Mouse (Mus musculus): ENCODE measurements around the gene Tmem106a. TPM values are rescaled to one million over a fixed set of nuclear protein-coding genes. Genes with fewer than 3 reads are reported as not detected.
"Not testable (repeated sequence)": the region's sequence is repeated elsewhere in the genome, so short reads cannot be mapped to it uniquely, and the experiment has no call there.

Gene Tmem106a
- polyA plus RNA-seq, 1 experiment from 2014 or later: 2.8 TPM

DNA sequence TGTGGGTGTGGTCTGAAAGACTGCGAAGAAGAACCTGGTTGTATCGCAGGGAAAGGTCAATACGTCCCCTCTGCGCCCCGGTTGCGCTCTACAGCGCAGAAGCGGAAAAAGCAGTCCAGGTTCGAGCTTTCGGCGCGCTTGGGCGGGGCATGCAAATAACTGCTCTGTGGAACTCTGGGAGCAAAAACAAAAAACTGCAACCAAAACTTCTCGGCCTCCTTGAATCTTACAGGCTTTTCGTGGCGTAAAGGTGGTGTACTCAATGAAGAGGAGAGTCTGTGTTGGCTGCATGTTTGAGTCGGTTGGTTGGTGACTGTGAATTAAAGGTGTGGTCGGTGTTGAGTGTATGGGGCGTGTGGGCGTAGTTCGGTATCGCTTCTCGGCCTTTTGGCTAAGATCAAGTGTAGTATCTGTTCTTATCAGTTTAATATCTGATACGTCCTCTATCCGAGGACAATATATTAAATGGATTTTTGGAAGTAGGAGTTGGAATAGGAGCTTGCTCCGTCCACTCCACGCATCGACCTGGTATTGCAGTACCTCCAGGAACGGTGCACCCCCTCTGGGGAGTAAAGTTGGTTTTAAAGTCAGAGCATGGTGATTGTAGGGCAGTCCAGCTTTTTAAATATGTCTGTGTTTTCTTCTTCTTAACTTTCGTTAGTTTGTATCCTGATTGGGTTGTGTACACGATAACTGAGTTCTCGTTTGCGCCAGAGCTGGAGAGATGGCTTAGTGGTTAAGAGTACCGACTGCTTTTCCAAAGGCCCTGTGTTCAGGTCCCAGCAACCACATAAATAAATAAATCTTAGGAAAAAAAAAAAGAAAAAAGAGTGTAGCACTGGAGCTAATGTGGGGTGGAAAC, 45.2 kb downstream of the Tmem106a start, which contains the start of gene Rdm1:
Gene Rdm1 (plus strand): TSS at position 201 of the 862 bp plus-strand sequence.
- H3K9ac ChIP-seq: peak within 1 kb of the TSS; percentile 59
- no peaks in the 10 kb centered on the region for H3K27me3 ChIP-seq (replicated peaks)
- ATAC-seq (ENCODE audit: low FRiP score, low read depth): peak; percentile 73
- no peaks in the 10 kb centered on the region for H3K9me3 ChIP-seq
- peak within 1 kb of the TSS; percentile 51 for H3K4me3 ChIP-seq
- H3K27ac ChIP-seq: peak within 1 kb of the TSS; percentile 87
- peak within 1 kb of the TSS; percentile 73 for H3K4me2 ChIP-seq (replicated peaks)
- H3K4me1 ChIP-seq: no peaks in the 10 kb centered on the region; the same call in 1 of the 2 replicates
- H3K36me3 ChIP-seq: no peaks in the 10 kb centered on the region
- WGBS: under 1% methylated on average over 34 of the region's 34 CpGs

DNA sequence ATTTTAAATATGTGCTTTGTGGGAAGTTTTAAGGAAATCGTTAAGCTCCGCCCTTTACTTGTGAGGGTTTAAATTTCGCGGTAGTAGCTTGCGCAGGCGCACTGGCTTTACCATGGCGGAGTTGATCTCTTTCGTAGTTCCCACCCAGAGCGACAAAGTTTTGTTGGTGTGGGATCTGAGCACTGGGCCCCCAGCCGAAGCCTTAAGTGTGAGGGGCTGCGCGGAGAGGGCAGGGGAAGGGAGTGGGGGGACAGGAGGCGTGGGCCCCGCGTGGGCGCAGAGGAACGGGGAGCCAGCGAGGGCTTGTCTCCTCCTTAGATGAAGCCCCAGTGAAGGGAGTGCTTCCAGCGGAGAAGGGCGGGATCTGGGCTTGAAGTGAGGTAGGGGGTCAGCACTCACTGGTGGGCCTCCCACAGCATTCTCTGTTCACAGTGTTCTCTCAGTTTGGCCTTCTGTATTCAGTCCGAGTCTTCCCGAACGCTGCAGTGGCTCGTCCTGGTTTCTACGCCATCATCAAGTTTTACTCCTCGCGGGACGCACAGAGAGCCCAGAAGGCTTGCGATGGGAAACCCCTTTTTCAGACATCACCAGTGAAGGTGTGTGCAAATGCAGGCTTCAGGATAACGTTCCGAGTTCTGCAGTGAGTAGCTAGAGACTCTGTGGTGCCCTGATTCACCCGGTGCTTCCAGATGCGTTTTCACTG, 46.0 kb downstream of the Tmem106a start:
- H3K27ac ChIP-seq: peak overlapping the region; percentile 71
- H3K4me1 ChIP-seq: no peaks in the 10 kb centered on the region; the same call in 1 of the 2 replicates
- H3K27me3 ChIP-seq (replicated peaks): no peaks in the 10 kb centered on the region
- ATAC-seq (ENCODE audit: low FRiP score, low read depth): peak; percentile 51
- H3K4me2 ChIP-seq (replicated peaks): peak overlapping the region; percentile 73
- peak overlapping the region; percentile 59 for H3K9ac ChIP-seq
- H3K4me3 ChIP-seq: peak overlapping the region; percentile 51
- H3K9me3 ChIP-seq: no peaks in the 10 kb centered on the region
- WGBS: under 1% methylated on average over 33 of the region's 33 CpGs
- H3K36me3 ChIP-seq: no peaks in the 10 kb centered on the region

DNA sequence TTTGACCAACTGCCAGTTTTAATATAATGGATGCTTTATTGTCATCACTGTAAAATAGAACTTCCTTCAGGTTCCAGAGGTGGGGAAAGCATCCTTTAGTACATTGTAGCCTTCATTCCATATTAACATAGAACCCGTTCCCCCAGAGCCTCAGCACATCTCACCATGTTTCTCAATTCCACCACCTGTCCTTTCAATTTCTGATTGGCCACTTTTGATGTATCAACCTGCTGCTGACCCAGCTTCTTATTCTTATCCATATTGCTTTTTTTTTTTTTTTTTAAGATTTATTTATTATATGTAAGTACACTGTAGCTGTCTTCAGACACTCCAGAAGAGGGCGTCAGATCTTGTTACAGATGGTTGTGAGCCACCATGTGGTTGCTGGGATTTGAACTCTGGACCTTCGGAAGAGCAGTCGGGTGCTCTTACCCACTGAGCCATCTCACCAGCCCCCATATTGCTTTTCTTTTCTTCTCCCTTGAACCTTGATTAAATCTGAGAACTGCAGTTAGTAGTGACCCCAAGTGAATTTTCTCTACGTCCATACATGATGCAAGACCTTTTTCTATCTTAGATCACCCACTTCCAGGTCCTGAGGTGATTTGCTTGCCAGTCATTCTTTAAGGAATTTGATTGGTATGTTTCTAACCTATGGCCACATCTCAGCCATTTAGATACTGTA, 46.8 kb downstream of the Tmem106a start:
- not testable (repeated sequence) for H3K27ac ChIP-seq; H3K9ac ChIP-seq; H3K27me3 ChIP-seq (replicated peaks); H3K4me3 ChIP-seq; H3K9me3 ChIP-seq; ATAC-seq (ENCODE audit: low FRiP score, low read depth); H3K36me3 ChIP-seq; H3K4me1 ChIP-seq
- peak overlapping the region; percentile 73 for H3K4me2 ChIP-seq (replicated peaks)
- WGBS: 73% methylated on average over 5 of the region's 5 CpGs

DNA sequence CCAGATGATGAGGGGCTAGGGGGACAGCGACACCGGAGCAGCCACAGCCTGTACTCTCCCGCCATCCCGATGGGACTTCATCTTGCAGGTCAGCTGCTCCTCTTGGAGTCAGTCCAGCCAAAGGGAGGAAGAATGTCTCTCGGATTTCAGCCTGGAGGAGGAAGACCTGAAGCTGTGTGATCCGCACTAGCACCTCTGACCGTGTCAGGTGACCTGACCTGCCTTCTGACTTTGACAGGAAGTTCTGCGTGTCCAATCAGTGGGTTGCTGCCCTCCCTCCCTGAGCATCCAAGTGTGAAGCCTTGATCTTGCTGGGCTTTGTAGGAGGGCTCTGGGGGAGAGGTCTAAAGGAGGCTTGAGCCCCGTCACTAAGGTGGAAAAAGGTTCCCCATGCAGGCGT, 53.6 kb downstream of the Tmem106a start:
- Histone ChIP-seq H3K4me3 (no peak overlapping the region), H3K9me3 (no peaks in the 10 kb centered on the region), H3K4me1 (no peaks in the 10 kb centered on the region), H3K27ac (no peak overlapping the region), H3K4me2 (replicated peaks) (no peak overlapping the region), H3K9ac (no peak overlapping the region), H3K27me3 (replicated peaks) (no peaks in the 10 kb centered on the region), H3K36me3 (peaks cover 12% of the 10 kb centered on the region; the same call in 1 of the 2 replicates)
- no peak for ATAC-seq (ENCODE audit: low FRiP score, low read depth)
- WGBS: 81% methylated on average over 10 of the region's 10 CpGs

DNA sequence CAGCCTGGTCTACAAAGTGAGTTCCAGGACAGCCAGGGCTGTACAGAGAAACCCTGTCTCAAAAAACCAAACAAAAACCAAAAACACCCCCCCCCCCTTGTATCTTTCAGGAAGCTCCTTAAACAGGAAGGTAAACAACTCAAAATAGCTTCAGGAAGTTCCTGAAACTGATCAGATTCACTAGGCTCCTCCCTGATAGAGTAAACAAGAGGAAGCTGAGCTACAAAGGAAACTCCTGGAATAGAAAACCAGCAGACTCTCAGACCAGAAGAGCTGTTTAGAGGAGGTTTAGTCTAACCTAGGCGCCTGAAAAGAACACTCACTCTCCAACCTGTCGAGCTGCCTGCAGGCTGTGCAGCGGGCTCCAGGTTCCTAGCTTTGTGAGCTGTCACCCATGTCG, 57.7 kb downstream of the Tmem106a start:
- Histone ChIP-seq H3K4me1 (no peaks in the 10 kb centered on the region), H3K36me3 (peaks cover 6% of the 10 kb centered on the region; the same call in 1 of the 2 replicates), H3K4me3 (no peak overlapping the region), H3K27me3 (replicated peaks) (no peaks in the 10 kb centered on the region), H3K4me2 (replicated peaks) (no peak overlapping the region), H3K27ac (no peak overlapping the region), H3K9me3 (no peaks in the 10 kb centered on the region), H3K9ac (no peak overlapping the region)
- no peak for ATAC-seq (ENCODE audit: low FRiP score, low read depth)
- 95% methylated on average over 4 of the region's 4 CpGs for WGBS

DNA sequence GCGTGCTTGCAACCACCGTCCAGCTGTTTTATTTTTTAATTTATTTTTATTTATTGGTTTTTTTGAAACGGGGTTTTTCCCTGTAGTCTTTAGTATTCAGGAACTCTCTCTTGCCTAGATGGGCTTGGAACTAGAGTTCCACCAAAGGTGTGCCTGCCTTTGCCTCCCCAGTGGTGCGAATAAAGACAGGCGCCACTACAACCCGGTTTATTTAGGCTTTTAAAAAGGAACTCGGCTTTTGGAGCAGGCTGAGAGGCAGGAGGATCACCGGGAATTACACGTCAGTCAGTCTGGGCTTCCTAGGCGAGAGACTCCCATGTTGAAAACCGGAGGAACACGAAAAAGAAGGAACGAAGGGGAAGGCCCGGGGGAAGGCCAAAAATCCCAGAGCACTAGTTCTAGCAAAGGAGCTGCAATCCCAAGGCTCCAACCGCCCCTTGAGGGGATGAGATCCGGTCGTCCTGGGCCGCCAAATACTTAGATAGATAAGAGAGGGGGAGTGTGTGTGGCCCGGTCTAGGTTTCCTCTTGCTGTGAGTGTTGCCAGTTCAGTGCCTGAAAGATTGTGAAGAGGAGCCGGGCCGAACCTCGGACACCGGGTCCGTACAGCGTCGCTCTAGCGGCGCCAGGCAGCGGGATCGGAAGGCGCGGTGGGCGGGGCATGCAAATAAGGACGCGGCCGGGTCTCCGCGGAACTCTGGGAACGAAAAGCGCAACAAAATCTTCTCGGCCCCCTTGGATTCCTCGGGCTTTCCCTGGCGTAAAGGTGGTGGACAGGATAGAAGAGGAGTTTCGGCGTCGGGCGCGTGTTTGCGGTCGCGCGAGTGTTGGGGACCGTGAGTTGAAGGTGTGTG, 59.0 kb downstream of the Tmem106a start:
- not testable (repeated sequence) for H3K36me3 ChIP-seq; H3K4me1 ChIP-seq; H3K27me3 ChIP-seq (replicated peaks); H3K9me3 ChIP-seq
- Histone ChIP-seq H3K9ac (peak overlapping the region; percentile 49), H3K27ac (0 out of 2 replicates have a peak overlapping the region, but pooled peaks have one; percentile 15), H3K4me3 (peak overlapping the region; percentile 18), H3K4me2 (replicated peaks) (peak overlapping the region; percentile 52)
- ATAC-seq (ENCODE audit: low FRiP score, low read depth): peak; percentile 62
- 5% methylated on average over 53 of the region's 53 CpGs for WGBS

Other genes starting within 250 kb of the Tmem106a start
- gene G6pc, start 214.7 kb upstream of the Tmem106a start, polyA plus RNA-seq (2016; fragmentation: Nextera tagmentation; extraction: Ambion mirVana): not detected in 2 replicates
- 85.3 and 86.4 TPM in 2 replicates for gene Aarsd1, start 164.6 kb upstream of the Tmem106a start, polyA plus RNA-seq (2016; fragmentation: Nextera tagmentation; extraction: Ambion mirVana)
- gene Gm27029, start 157.4 kb upstream of the Tmem106a start, polyA plus RNA-seq (2016; fragmentation: Nextera tagmentation; extraction: Ambion mirVana): 6.7 and 10.0 TPM in 2 replicates
- 28.2 and 29.0 TPM in 2 replicates for gene Rundc1, start 157.2 kb upstream of the Tmem106a start, polyA plus RNA-seq (2016; fragmentation: Nextera tagmentation; extraction: Ambion mirVana)
- 3.2 and 4.4 TPM in 2 replicates for gene Ptges3l, start 156.9 kb upstream of the Tmem106a start, polyA plus RNA-seq (2016; fragmentation: Nextera tagmentation; extraction: Ambion mirVana)
- gene Rpl27, start 139.9 kb upstream of the Tmem106a start, polyA plus RNA-seq (2016; fragmentation: Nextera tagmentation; extraction: Ambion mirVana): 327 and 346 TPM in 2 replicates
- 3.4 and 4.3 TPM in 2 replicates for gene Ifi35, start 133.8 kb upstream of the Tmem106a start, polyA plus RNA-seq (2016; fragmentation: Nextera tagmentation; extraction: Ambion mirVana)
- gene Rnd2, start 117.2 kb upstream of the Tmem106a start, polyA plus RNA-seq (2016; fragmentation: Nextera tagmentation; extraction: Ambion mirVana): 84.0 and 99.7 TPM in 2 replicates
- gene Vat1, start 116.0 kb upstream of the Tmem106a start, polyA plus RNA-seq (2016; fragmentation: Nextera tagmentation; extraction: Ambion mirVana): 71.6 and 75.1 TPM in 2 replicates
- gene Brca1, start 30.3 kb upstream of the Tmem106a start, polyA plus RNA-seq (2016; fragmentation: Nextera tagmentation; extraction: Ambion mirVana): 10.0 TPM in 2 replicates
- 116 and 123 TPM in 2 replicates for gene Nbr1, start 30.1 kb upstream of the Tmem106a start, polyA plus RNA-seq (2016; fragmentation: Nextera tagmentation; extraction: Ambion mirVana)
- gene Gm11634, start 17.0 kb downstream of the Tmem106a start, polyA plus RNA-seq (2016; fragmentation: Nextera tagmentation; extraction: Ambion mirVana): not detected in 2 replicates
- gene Rdm1, start 45.0 kb downstream of the Tmem106a start, polyA plus RNA-seq (2016; fragmentation: Nextera tagmentation; extraction: Ambion mirVana): 28.3 and 35.0 TPM in 2 replicates
- 23.1 and 24.7 TPM in 2 replicates for gene Arl4d, start 83.3 kb downstream of the Tmem106a start, polyA plus RNA-seq (2016; fragmentation: Nextera tagmentation; extraction: Ambion mirVana)
- gene Dhx8, start 150.7 kb downstream of the Tmem106a start, polyA plus RNA-seq (2016; fragmentation: Nextera tagmentation; extraction: Ambion mirVana): 40.0 and 43.2 TPM in 2 replicates
- gene Etv4, start 203.1 kb downstream of the Tmem106a start, polyA plus RNA-seq (2016; fragmentation: Nextera tagmentation; extraction: Ambion mirVana): 10.7 and 15.4 TPM in 2 replicates